Mouse (Mus musculus): Measurements from ENCODE around the gene Pum3. TPM values are rescaled to one million over a fixed set of nuclear protein-coding genes. Genes with fewer than 3 reads are reported as not detected.
"Not testable (repeated sequence)": the region's sequence is repeated elsewhere in the genome, so short reads cannot be mapped to it uniquely, and the experiment has no call there.

The Pum3 gene
- polyA plus RNA-seq, 1 experiment from 2014 or later: 68.2 TPM

DNA sequence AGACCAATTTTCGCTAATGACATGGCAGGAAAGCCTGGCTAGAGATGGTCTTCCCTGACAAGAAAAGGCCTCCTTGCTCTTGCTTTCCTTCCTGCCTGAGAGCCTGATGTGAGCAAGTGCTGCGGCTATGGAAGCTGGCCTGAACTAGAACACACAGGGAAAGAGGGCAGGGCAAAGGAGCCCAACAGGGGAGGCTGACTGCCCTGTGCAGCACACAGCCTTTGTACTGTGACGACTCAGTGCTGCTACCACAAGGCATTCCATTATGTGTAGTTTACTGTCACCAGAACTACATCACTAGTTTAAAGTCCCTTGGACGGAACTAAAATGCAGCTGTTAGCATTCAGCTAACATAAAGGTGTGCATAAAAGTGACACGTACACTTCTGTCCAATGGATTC is 32.4 kb downstream of the Pum3 start:
- WGBS: 80% methylated on average over 5 of the region's 5 CpGs
- H3K27me3 ChIP-seq (ENCODE audit: control insufficient read depth, insufficient read depth, low read length): no peaks in the 10 kb centered on the region
- no peak overlapping the region for H3K27ac ChIP-seq (ENCODE audit: low read length)
- H3K36me3 ChIP-seq (ENCODE audit: control insufficient read depth, insufficient read depth, low read length): peaks cover 38% of the 10 kb centered on the region
- no peak overlapping the region for H3K4me2 ChIP-seq (ENCODE audit: low read depth, low read length)
- no peak overlapping the region for H3K4me3 ChIP-seq (replicated peaks; ENCODE audit: low read length)
- H3K4me1 ChIP-seq (ENCODE audit: control insufficient read depth, insufficient read depth, low read length): no peaks in the 10 kb centered on the region
- no peak overlapping the region for H3K9ac ChIP-seq (ENCODE audit: low read length)
- no peaks in the 10 kb centered on the region for H3K9me3 ChIP-seq (replicated peaks; ENCODE audit: control insufficient read depth, low read length)
- no peak for ATAC-seq (ENCODE audit: insufficient read depth, low FRiP score)

DNA sequence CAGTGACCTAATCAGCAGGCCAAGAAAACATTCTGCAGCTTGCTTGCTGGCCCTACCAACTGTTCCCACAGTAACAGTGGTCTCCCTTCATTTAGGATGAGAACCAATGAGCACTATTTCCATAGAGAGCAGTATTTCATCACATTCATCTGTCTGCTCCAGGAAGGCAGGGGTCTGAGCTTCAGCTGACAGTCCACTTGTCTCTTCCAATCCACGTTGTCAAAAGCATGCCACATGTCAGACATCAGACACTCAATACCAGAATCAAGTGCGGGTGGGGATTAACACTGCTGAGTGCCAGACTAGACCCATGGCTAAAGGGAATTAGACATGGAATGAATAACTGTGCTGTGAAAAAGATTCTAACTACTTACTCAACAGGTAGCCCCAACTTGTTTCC is 32.9 kb downstream of the Pum3 start:
- H3K27ac ChIP-seq (ENCODE audit: low read length): no peak overlapping the region
- H3K36me3 ChIP-seq (ENCODE audit: control insufficient read depth, insufficient read depth, low read length): peaks cover 38% of the 10 kb centered on the region
- no peak for ATAC-seq (ENCODE audit: insufficient read depth, low FRiP score)
- H3K4me1 ChIP-seq (ENCODE audit: control insufficient read depth, insufficient read depth, low read length): no peaks in the 10 kb centered on the region
- WGBS: 88% methylated on average over 2 of the region's 2 CpGs
- H3K9ac ChIP-seq (ENCODE audit: low read length): no peak overlapping the region
- no peaks in the 10 kb centered on the region for H3K9me3 ChIP-seq (replicated peaks; ENCODE audit: control insufficient read depth, low read length)
- no peak overlapping the region for H3K4me2 ChIP-seq (ENCODE audit: low read depth, low read length)
- H3K27me3 ChIP-seq (ENCODE audit: control insufficient read depth, insufficient read depth, low read length): no peaks in the 10 kb centered on the region
- H3K4me3 ChIP-seq (replicated peaks; ENCODE audit: low read length): no peak overlapping the region

DNA sequence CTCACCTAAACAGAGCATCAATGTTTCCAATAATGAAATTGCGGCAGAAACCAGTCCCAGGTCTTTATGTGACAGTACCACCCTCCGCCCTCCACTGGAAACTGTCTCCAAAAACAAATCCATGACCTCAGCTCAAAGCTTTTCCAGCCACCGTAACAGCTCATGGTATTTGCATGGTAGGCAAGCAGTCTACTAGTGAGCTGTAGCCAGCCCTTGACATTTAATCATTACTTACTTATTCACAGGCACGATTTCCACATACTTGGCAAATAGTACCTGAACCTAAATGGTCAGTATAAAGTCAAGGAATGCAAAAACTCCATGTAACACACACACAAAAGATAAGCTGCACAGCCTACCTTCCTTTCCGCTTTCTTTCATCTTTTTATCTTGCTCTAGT is 33.7 kb downstream of the Pum3 start:
- Histone ChIP-seq H3K4me1 (ENCODE audit: control insufficient read depth, insufficient read depth, low read length) (no peaks in the 10 kb centered on the region), H3K4me2 (ENCODE audit: low read depth, low read length) (no peak overlapping the region), H3K9ac (ENCODE audit: low read length) (no peak overlapping the region), H3K36me3 (ENCODE audit: control insufficient read depth, insufficient read depth, low read length) (peaks cover 32% of the 10 kb centered on the region), H3K27me3 (ENCODE audit: control insufficient read depth, insufficient read depth, low read length) (no peaks in the 10 kb centered on the region), H3K27ac (ENCODE audit: low read length) (no peak overlapping the region), H3K9me3 (replicated peaks; ENCODE audit: control insufficient read depth, low read length) (no peaks in the 10 kb centered on the region), H3K4me3 (replicated peaks; ENCODE audit: low read length) (no peak overlapping the region)
- ATAC-seq (ENCODE audit: insufficient read depth, low FRiP score): no peak
- 80% methylated on average over 5 of the region's 5 CpGs for WGBS

DNA sequence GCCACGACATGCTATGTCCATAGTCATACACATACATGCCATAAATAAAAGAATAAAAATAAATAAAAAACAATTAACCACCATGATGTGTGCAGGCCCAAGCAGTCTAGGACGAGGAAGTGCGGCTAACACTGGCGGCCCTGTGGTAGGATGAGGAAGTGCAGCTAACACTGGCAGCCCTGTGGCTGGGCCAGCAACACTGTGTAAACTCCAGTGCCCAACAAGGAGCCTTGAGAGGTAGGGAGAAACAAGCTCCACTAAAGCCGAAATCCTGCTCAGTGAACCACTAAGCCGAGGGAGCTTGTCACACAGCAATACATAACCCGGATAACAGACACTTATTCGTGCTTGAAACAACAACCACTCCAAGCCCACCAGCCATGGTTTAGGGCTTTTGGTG is 34.1 kb downstream of the Pum3 start:
- Histone ChIP-seq H3K4me2 (ENCODE audit: low read depth, low read length) (no peak overlapping the region), H3K36me3 (ENCODE audit: control insufficient read depth, insufficient read depth, low read length) (peaks cover 36% of the 10 kb centered on the region), H3K9me3 (replicated peaks; ENCODE audit: control insufficient read depth, low read length) (no peaks in the 10 kb centered on the region), H3K27ac (ENCODE audit: low read length) (no peak overlapping the region), H3K4me3 (replicated peaks; ENCODE audit: low read length) (no peak overlapping the region), H3K4me1 (ENCODE audit: control insufficient read depth, insufficient read depth, low read length) (no peaks in the 10 kb centered on the region), H3K9ac (ENCODE audit: low read length) (no peak overlapping the region), H3K27me3 (ENCODE audit: control insufficient read depth, insufficient read depth, low read length) (no peaks in the 10 kb centered on the region)
- no peak for ATAC-seq (ENCODE audit: insufficient read depth, low FRiP score)
- 87% methylated on average over 8 of the region's 8 CpGs for WGBS

DNA sequence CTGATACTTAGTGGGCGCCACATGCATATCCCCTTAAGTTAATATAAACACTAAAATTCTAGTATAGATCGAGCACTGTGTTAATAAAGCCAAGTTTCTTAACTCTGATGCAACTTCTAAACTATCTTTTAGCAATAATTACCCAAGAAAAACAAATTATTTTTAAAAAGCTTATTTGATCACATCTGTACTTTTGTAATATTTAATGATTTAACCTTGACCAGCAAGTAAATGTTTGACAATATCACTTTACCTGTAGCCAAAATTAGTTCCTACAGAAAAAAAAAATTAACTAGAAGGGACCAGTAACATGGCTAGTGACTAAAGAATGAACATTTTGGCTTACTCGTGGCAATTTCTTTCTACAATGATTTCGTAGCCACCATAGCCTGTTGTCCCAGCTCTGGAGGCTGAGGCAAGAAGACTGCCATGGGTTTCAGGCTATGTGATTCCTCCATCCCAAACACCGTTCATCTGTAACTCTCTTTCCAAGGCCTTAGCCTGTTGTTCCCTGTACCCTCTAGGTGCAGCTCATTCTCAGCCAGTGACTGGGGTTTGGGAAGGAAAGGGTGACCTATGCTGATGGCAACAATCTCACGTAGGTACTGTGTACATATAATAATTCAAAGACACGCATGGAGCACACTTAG is 35.2 kb downstream of the Pum3 start:
- no peak overlapping the region for H3K4me3 ChIP-seq (replicated peaks; ENCODE audit: low read length)
- ATAC-seq (ENCODE audit: insufficient read depth, low FRiP score): no peak
- H3K4me1 ChIP-seq (ENCODE audit: control insufficient read depth, insufficient read depth, low read length): no peaks in the 10 kb centered on the region
- no peak overlapping the region for H3K4me2 ChIP-seq (ENCODE audit: low read depth, low read length)
- WGBS: 89% methylated on average over 7 of the region's 7 CpGs
- H3K36me3 ChIP-seq (ENCODE audit: control insufficient read depth, insufficient read depth, low read length): peaks cover 37% of the 10 kb centered on the region
- no peak overlapping the region for H3K9ac ChIP-seq (ENCODE audit: low read length)
- no peaks in the 10 kb centered on the region for H3K27me3 ChIP-seq (ENCODE audit: control insufficient read depth, insufficient read depth, low read length)
- H3K9me3 ChIP-seq (replicated peaks; ENCODE audit: control insufficient read depth, low read length): no peaks in the 10 kb centered on the region
- H3K27ac ChIP-seq (ENCODE audit: low read length): no peak overlapping the region

- Histone ChIP-seq H3K4me2 (ENCODE audit: low read depth, low read length) (no peak overlapping the region), H3K27ac (ENCODE audit: low read length) (no peak overlapping the region), H3K9me3 (replicated peaks; ENCODE audit: control insufficient read depth, low read length) (no peaks in the 10 kb centered on the region), H3K4me3 (replicated peaks; ENCODE audit: low read length) (no peak overlapping the region), H3K9ac (ENCODE audit: low read length) (no peak overlapping the region), H3K4me1 (ENCODE audit: control insufficient read depth, insufficient read depth, low read length) (no peaks in the 10 kb centered on the region), H3K36me3 (ENCODE audit: control insufficient read depth, insufficient read depth, low read length) (peaks cover 24% of the 10 kb centered on the region), H3K27me3 (ENCODE audit: control insufficient read depth, insufficient read depth, low read length) (no peaks in the 10 kb centered on the region)
- 87% methylated on average over 2 of the region's 2 CpGs for WGBS
- no peak for ATAC-seq (ENCODE audit: insufficient read depth, low FRiP score)
These were observed 37.2 kb downstream of the Pum3 start for GRCm38 (mm10) chr19:27392431-27392830.

DNA sequence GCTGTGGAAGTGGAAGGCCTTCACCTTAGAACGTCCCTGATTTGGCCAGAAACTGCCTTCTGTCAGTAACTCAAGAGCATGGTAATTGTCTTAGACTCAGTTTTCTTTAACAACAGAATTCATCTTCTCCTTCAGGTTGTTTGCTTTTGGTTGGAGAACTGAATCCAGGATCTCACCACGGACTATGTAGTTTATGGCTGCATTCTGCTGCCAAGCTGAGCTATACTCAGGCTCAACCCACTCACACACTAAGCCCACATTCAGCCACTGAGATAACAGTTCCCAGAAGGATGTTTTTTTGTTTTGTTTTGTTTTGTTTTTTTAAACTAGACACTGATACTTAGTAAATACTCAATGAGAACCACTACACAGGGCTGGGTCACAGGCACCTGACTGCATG is 38.3 kb downstream of the Pum3 start:
- no peaks in the 10 kb centered on the region for H3K9me3 ChIP-seq (replicated peaks; ENCODE audit: control insufficient read depth, low read length)
- H3K4me1 ChIP-seq (ENCODE audit: control insufficient read depth, insufficient read depth, low read length): no peaks in the 10 kb centered on the region
- H3K27ac ChIP-seq (ENCODE audit: low read length): no peak overlapping the region
- no peak for ATAC-seq (ENCODE audit: insufficient read depth, low FRiP score)
- WGBS: 83% methylated on average over 2 of the region's 2 CpGs
- no peaks in the 10 kb centered on the region for H3K27me3 ChIP-seq (ENCODE audit: control insufficient read depth, insufficient read depth, low read length)
- H3K9ac ChIP-seq (ENCODE audit: low read length): no peak overlapping the region
- H3K36me3 ChIP-seq (ENCODE audit: control insufficient read depth, insufficient read depth, low read length): peaks cover 28% of the 10 kb centered on the region
- no peak overlapping the region for H3K4me3 ChIP-seq (replicated peaks; ENCODE audit: low read length)
- no peak overlapping the region for H3K4me2 ChIP-seq (ENCODE audit: low read depth, low read length)

GRCm38 (mm10) chr19:27389566-27389965 is 40.1 kb downstream of the Pum3 start:
- not testable (repeated sequence) for H3K27me3 ChIP-seq (ENCODE audit: control insufficient read depth, insufficient read depth, low read length); H3K4me2 ChIP-seq (ENCODE audit: low read depth, low read length); ATAC-seq (ENCODE audit: insufficient read depth, low FRiP score); H3K9me3 ChIP-seq (replicated peaks; ENCODE audit: control insufficient read depth, low read length); H3K9ac ChIP-seq (ENCODE audit: low read length); H3K4me3 ChIP-seq (replicated peaks; ENCODE audit: low read length); H3K4me1 ChIP-seq (ENCODE audit: control insufficient read depth, insufficient read depth, low read length); H3K27ac ChIP-seq (ENCODE audit: low read length)
- H3K36me3 ChIP-seq (ENCODE audit: control insufficient read depth, insufficient read depth, low read length): peaks cover 17% of the 10 kb centered on the region
- WGBS: 89% methylated on average over 4 of the region's 4 CpGs

GRCm38 (mm10) chr19:27385304-27385703 is 44.3 kb downstream of the Pum3 start:
- H3K9ac ChIP-seq (ENCODE audit: low read length): no peak overlapping the region
- no peak overlapping the region for H3K27ac ChIP-seq (ENCODE audit: low read length)
- no peak for ATAC-seq (ENCODE audit: insufficient read depth, low FRiP score)
- no peaks in the 10 kb centered on the region for H3K9me3 ChIP-seq (replicated peaks; ENCODE audit: control insufficient read depth, low read length)
- H3K4me2 ChIP-seq (ENCODE audit: low read depth, low read length): no peak overlapping the region
- H3K4me1 ChIP-seq (ENCODE audit: control insufficient read depth, insufficient read depth, low read length): no peaks in the 10 kb centered on the region
- no peaks in the 10 kb centered on the region for H3K27me3 ChIP-seq (ENCODE audit: control insufficient read depth, insufficient read depth, low read length)
- peaks cover 8% of the 10 kb centered on the region; the same call in 1 of the 2 replicates for H3K36me3 ChIP-seq (ENCODE audit: control insufficient read depth, insufficient read depth, low read length)
- H3K4me3 ChIP-seq (replicated peaks; ENCODE audit: low read length): no peak overlapping the region
